ENCODE assay signal across 8 mouse cellular contexts in the genomic region with DNA sequence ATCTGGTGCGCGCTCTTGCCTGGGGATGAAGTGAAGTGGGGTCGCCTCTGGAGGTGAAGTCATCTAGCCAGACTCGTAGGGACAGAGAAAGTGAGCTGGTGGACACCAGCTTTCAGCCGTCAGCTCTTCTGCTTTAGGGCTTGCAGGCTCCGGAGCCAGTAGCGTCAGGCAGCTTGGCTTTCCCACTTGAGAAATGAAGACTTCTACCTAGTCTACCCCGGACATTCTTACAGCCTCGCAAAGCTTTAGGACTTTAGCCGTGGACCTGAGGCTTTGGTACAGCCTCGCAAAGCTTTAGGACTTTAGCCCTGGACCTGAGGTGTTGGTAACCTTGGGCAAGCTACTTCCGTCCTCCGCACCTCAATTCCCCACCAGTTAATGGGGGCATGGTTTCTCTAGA. TPM values are rescaled to one million over a fixed set of nuclear protein-coding genes. Genes with fewer than 3 reads are reported as not detected.
A peak's percentile ranks its signal among the peaks of the same experiment; 100 is the strongest.
DNase-seq lines count a peak whose midpoint lies in the region; ATAC-seq and TF ChIP-seq lines count a peak whose summit lies in the region.

No protein-coding gene starts in this region.

- H3K4me1 ChIP-seq in heart, embryonic 10.5 days: peaks cover 66% of the 10 kb centered on the region
- peaks cover 27% of the 10 kb centered on the region for H3K4me1 ChIP-seq in bone marrow macrophage, adult 2 months (ENCODE audit: control insufficient read depth, insufficient read depth, low read length)

- no peak for DNase-seq in heart, embryonic 10.5 days (ENCODE audit: low spot score)
- DNase-seq in heart, adult 18-20 months: no peak
- no peak for DNase-seq in MN1 (ENCODE audit: low spot score)
- DNase-seq in adrenal gland, adult 2 months: no peak
- no peak for DNase-seq in cerebellum, adult 18-20 months

- 0 out of 2 replicates have a peak, but pooled peaks cover 9% of the 10 kb centered on the region for H3K36me3 ChIP-seq in heart, embryonic 10.5 days

- TF ChIP-seq CTCF in bone marrow macrophage, adult 2 months (IDR thresholded peaks at IDR 0.05; ENCODE audit: low read depth, low read length): no peak

- peak overlapping the region; percentile 73 for H3K4me3 ChIP-seq in heart, embryonic 10.5 days
- peak overlapping the region; percentile 91 for H3K4me3 ChIP-seq in bone marrow macrophage, adult 2 months (ENCODE audit: insufficient read depth, low read length)

- H3K27me3 ChIP-seq in heart, embryonic 10.5 days (ENCODE audit: insufficient read depth, poor library complexity, severe bottlenecking): peaks cover 73% of the 10 kb centered on the region

- no peaks in the 10 kb centered on the region for H3K9me3 ChIP-seq in heart, embryonic 10.5 days

- WGBS in heart, embryonic 10.5 days: 4% methylated on average over 13 of the region's 13 CpGs

- ATAC-seq in inflammation-experienced regulatory T-cells, adult 6 months: peak; percentile 48
- ATAC-seq in megakaryocyte, adult 5-6 weeks (ENCODE audit: poor library complexity, severe bottlenecking): peak; percentile 15; the same call in 1 of the 2 replicates

- peak overlapping the region; percentile 82 for H3K27ac ChIP-seq in heart, embryonic 10.5 days
- H3K27ac ChIP-seq in bone marrow macrophage, adult 2 months (ENCODE audit: insufficient read depth, low read depth, low read length): peak overlapping the region; percentile 16; the same call in 1 of the 2 replicates

- TF ChIP-seq POLR2A in bone marrow macrophage, adult 2 months (IDR thresholded peaks at IDR 0.05; ENCODE audit: borderline replicate concordance, low read depth, low read length): no peak

RNA-seq across cellular contexts. Expression of a gene that starts 0.4 kb away (rescaled TPM):
- 15.9 and 24.6 TPM in 2 replicates for polyA plus RNA-seq in heart, embryonic 10.5 days (2016; fragmentation: Nextera tagmentation; extraction: Ambion mirVana)
- 10 to 100 TPM; 31.3 to 35.1 TPM for total RNA-seq in heart, adult 18-20 months (2021)
- polyA plus RNA-seq in bone marrow macrophage, adult 2 months (2012; ENCODE audit: insufficient read depth, insufficient read length, missing spikeins): 326 and 363 TPM in 2 replicates
- polyA plus RNA-seq in inflammation-experienced regulatory T-cells, adult 6 months (2017; shearing (Covaris generic)): 10 to 100 TPM; 29.0 to 58.0 (median 41.3) TPM
- 141 and 152 TPM in 2 replicates for total RNA-seq in megakaryocyte, adult 5-6 weeks (2015)
- total RNA-seq in megakaryocyte, adult 5-6 weeks (2017): 211 and 245 TPM in 2 replicates
- total RNA-seq in adrenal gland, adult 2 months (2021): 10 to 100 TPM; 31.2 to 49.8 TPM
- polyA plus RNA-seq in adrenal gland, adult 2 months (2012; rRNA removed): 58.4 and 60.7 TPM in 2 replicates

RNA-seq across cellular contexts. Expression of a gene that starts 31.4 kb away (rescaled TPM):
- polyA plus RNA-seq in heart, embryonic 10.5 days (2016; fragmentation: Nextera tagmentation; extraction: Ambion mirVana): 24.7 and 62.7 TPM in 2 replicates
- total RNA-seq in heart, adult 18-20 months (2021): 10 to 100 TPM; 68.5 to 72.5 TPM
- polyA plus RNA-seq in bone marrow macrophage, adult 2 months (2012; ENCODE audit: insufficient read depth, insufficient read length, missing spikeins): 3.3 and 8.0 TPM in 2 replicates
- 1 to 10 TPM; 1.7 to 5.6 (median 2.0) TPM for polyA plus RNA-seq in inflammation-experienced regulatory T-cells, adult 6 months (2017; shearing (Covaris generic))
- 22.3 and 23.9 TPM in 2 replicates for total RNA-seq in megakaryocyte, adult 5-6 weeks (2015)
- 8.2 and 8.4 TPM in 2 replicates for total RNA-seq in megakaryocyte, adult 5-6 weeks (2017)
- total RNA-seq in adrenal gland, adult 2 months (2021): 10 to 100 TPM; 29.9 to 78.1 TPM
- 27.6 and 46.9 TPM in 2 replicates for polyA plus RNA-seq in adrenal gland, adult 2 months (2012; rRNA removed)

RNA-seq across cellular contexts. Expression of a gene that starts 46.3 kb away (rescaled TPM):
- 19.2 and 22.1 TPM in 2 replicates for polyA plus RNA-seq in heart, embryonic 10.5 days (2016; fragmentation: Nextera tagmentation; extraction: Ambion mirVana)
- 1 to 10 TPM; 5.5 to 7.4 TPM for total RNA-seq in heart, adult 18-20 months (2021)
- polyA plus RNA-seq in bone marrow macrophage, adult 2 months (2012; ENCODE audit: insufficient read depth, insufficient read length, missing spikeins): 13.2 and 28.0 TPM in 2 replicates
- polyA plus RNA-seq in inflammation-experienced regulatory T-cells, adult 6 months (2017; shearing (Covaris generic)): 10 to 100 TPM; 39.3 to 53.6 (median 44.9) TPM
- 16.2 and 20.2 TPM in 2 replicates for total RNA-seq in megakaryocyte, adult 5-6 weeks (2015)
- total RNA-seq in megakaryocyte, adult 5-6 weeks (2017): 9.9 and 15.3 TPM in 2 replicates
- 10 to 100 TPM; 17.7 to 22.3 TPM for total RNA-seq in adrenal gland, adult 2 months (2021)
- polyA plus RNA-seq in adrenal gland, adult 2 months (2012; rRNA removed): 17.5 and 19.5 TPM in 2 replicates
